Mouse (Mus musculus) right cerebral cortex, postnatal 10 days (tissue): ENCODE measurements around the gene Arhgap33.
"Not testable (repeated sequence)": the region's sequence is repeated elsewhere in the genome, so short reads cannot be mapped to it uniquely, and the experiment has no call there.

Experiments used
- DNase-seq, 2 experiments: peaks; one replicate each; pipeline ENCODE4 v3.0.0; 2021; ENCODE audit warnings: low spot score in 2 of 2

Arhgap33 gene

DNA sequence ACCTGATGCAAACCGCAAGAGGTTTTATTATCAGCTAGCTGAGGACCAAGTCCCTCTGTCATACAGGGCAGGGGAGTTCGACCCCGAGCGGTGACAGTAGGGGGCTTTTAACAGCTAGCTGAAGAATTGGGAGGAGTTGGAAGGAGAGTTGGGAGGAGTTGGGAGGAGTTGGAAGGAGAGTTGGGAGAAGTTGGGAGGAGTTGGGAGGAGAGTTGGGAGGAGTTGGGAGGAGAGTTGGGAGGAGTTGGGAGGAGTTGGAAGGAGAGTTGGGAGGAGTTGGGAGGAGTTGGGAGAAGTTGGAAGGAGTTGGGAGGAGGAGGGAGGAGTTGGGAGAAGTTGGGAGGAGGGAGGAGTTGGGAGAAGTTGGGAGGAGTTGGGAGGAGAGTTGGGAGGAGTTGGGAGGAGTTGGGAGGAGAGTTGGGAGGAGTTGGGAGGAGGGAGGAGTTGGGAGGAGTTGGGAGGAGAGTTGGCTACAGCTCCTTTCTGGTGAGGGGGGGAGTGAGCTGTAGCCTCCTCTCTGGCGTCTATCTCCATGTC, 39.3 kb downstream of the Arhgap33 start:
- not testable (repeated sequence) for DNase-seq

DNA sequence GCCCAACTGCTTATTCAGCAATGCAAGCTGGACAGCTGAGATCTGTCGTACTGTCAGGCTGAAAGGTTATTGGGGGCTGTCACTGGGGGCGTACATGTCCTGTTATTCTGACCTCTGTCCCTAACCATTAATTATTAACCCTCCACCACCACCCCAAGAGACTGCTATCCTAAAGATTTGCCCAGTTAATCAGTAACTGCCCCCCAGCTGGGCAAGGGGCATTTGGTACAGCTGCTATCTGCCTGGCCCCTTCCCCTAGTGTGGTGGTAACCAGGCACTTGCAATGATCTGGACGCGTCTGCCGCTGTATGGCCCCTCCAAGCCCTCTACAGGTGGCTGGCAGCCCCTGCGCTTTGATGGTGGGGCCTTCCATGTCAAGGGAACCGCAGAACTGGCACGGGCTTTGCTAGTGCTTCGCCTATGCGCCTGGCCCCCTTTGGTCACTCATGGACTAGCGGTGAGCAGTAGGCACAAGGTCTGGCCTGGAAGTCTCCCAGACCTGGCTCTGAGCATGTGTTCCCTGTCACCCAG, 41.4 kb downstream of the Arhgap33 start, which contains the start of gene Prodh2:
TSS of gene Prodh2 (plus strand) at position 222 of the 531 bp plus-strand sequence.
- DNase-seq: no peak

DNA sequence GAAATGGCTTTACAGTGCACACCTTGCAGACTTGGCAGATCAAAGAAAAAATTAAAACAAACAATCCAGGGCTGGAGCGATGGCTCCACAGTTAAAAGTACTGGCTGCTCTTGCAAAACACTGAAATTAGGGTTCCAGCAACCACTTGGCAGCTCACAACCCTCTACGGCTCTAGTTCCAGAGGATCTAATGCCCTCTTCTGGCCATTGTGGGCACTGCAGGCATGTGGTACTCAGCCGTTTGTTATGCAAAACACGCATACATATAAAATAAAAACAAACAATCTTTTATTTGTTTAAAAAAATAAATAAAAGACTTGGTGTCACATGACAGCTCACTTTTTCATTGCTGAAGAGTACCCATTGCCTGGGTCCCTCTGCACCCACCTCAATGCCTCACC, 42.1 kb downstream of the Arhgap33 start:
- DNase-seq: peak; percentile 75 to 82

DNA sequence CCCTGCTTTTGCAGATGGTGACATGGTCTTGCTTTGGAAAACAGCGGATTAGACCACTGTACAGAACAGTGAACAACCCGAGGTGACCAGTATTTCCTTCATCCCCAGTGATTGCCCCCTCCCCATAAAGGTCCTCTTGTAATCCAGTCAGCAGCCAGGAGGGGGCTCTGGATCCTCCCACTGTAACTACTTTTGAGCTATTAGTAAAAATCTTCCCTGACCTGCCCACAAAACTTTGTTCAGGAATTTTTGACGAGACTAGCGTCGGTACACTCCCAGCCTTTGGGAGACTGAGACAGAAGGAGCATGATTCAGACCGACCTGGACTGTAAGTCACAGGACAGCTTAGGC, 43.9 kb downstream of the Arhgap33 start:
- no peak for DNase-seq

DNA sequence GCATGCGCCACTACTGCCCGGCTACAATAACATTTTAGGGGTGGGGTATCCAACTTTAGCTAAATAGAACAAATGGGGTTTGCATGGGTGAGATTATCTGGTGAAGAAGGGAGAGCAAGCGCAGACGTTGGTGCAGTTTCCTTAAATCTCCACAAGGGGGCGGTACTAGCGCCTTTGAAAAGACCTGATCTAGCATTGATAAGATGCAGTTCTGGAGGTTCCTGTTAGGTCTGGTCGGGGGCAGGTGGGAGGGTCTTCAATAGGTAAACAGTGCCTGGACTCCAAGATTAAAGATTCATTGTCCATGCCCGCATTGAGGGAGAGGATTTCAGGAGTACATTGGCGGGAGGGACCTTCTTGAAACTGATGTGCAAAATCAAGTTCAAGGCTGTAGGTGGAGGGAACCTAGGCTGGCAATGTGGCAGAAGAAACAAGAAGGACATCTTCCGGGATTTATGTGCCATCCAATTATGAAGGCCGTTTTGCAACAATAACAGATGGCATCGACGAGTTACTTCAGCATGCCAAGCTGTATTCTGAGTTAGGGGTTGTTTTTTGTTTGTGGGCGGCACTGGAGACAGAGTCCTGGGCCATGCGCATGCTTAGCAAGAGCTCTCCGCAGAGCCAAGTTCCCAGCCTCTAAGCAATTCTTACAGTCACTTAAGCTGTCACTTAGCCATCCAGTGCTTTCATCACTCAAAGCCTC, 44.5 kb downstream of the Arhgap33 start:
- peak; percentile 45 to 68 for DNase-seq

DNA sequence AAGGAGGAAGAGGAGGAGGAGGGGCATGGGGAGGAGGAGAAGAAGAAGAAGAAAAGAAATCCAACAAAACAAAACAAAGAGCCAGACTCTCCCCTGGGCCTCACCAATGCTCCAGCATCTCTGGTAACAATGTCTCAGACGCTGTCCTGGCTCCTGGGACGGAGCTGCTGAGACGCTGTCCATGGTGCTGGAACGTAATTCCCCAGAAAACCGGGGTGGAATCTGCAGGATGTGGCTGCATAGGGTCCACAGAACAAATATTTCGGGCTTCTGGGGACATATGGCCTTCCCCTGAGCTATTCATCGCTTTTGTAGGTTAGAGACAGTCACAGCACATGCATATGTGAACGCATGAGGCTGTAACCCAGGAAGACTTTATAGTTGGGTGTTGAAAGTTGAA, 50.6 kb downstream of the Arhgap33 start:
- no peak for DNase-seq

DNA sequence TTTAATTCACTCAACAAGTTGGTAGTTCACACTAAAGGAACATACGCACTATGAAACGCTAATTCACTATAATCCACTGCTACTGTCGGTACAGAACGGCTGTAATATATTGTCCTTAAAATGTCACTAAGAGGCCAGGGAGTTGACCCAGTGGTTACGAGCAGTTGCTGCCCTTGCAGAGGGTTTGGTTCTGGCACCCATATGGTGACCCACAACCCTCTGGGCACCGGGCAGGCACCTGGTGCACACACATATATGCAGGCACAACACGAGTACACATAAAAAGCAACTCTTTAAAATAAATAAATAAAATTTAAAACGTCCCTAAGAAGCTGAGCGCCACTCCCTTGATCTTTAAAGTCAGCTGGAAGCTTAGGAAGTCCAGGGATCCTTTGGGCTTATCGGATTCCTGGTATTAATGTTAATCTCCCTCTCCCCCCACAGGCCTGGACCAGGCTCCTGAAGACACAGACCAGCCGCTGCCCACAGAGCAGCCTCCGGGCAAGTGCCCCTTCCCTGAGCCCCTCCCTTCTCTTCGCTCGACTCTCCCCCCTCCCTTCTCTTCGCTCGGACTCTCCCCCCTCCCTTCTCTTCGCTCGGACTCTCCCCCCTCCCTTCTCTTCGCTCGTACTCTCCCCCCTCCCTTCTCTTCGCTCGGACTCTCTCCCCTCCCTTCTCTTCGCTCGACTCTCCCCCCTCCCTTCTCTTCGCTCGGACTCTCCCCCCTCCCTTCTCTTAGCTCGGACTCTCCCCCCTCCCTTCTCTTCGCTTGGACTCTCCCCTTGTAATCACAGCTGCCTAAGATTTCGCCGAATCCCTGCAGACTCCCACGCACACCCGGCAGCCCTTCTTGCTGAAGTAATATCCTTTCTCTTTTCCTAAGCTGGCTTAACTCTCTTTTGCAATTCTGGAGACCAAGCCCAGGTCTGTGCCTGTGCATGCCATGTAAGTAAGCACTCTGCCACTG, 57.2 kb downstream of the Arhgap33 start:
- peak; percentile 73 to 78 for DNase-seq

DNA sequence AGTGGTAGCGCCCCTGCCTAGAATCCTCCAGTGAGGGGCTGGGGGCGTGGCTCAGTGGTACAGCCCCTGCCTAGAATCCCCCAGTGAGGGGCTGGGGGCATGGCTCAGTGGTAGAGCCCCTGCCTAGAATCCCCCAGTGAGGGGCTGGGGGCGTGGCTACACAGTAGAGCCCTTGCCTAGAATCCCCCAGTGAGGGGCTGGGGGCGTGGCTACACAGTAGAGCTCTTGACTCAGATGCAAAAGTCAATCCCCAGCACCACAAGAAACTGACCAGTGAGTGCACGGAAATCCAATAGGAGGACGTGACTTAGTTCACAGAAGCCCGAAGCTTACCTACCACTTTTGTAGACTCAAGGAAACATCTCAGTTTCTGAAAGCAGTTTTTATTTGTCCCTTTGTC, 58.7 kb downstream of the Arhgap33 start:
- DNase-seq: not testable (repeated sequence)

DNA sequence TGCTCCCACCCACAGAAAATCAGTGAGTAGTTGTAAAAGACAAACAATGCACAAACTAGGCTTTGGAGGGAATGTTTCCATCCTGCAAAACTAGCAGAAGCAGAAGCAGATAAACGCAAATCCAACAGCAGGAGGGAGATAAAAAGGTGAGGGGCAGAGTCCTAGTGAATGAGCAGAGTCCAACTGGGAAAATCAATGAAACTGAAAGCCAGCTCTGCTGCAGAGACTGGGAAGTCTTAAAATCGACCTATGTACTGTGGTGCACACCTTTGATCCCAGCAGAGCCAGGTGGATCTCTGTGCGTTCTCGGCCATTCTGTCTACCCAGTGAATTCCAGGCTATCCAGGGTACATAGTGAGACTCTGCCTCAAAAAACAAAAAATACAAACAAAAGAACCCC, 59.9 kb downstream of the Arhgap33 start:
- DNase-seq: no peak

DNA sequence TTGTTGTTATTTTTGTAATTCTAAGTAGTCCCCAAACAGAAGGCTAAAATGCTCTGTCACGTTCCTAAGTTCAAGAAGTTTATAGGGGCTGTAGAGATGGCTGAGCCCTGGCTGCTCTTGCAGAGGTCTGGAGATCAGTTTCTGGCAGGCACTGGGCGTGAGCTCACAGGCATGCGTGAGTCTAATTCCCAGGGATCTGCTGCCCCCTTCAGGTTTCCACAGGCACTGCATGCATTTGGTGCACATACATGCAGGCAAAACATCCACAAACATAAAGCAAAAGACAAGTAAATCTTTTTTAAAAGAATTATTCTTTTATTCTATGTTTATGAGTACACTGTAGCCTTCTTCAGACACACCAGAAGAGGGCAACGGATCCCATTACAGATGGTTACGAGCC, 62.4 kb downstream of the Arhgap33 start:
- peak in 1 of 2 experiments; percentile 66 for DNase-seq
